Mouse (Mus musculus): ENCODE measurements around the gene Gtf2i. TPM values are rescaled to one million over a fixed set of nuclear protein-coding genes. Genes with fewer than 3 reads are reported as not detected.

Gene Gtf2i
- 66.6 TPM for polyA plus RNA-seq (2015; fragmentation: Illumina TruSeq; extraction: RNeasy Lipid Tissue Mini Kit (QIAGEN cat#74804); ENCODE audit: insufficient read depth, low replicate concordance)

DNA sequence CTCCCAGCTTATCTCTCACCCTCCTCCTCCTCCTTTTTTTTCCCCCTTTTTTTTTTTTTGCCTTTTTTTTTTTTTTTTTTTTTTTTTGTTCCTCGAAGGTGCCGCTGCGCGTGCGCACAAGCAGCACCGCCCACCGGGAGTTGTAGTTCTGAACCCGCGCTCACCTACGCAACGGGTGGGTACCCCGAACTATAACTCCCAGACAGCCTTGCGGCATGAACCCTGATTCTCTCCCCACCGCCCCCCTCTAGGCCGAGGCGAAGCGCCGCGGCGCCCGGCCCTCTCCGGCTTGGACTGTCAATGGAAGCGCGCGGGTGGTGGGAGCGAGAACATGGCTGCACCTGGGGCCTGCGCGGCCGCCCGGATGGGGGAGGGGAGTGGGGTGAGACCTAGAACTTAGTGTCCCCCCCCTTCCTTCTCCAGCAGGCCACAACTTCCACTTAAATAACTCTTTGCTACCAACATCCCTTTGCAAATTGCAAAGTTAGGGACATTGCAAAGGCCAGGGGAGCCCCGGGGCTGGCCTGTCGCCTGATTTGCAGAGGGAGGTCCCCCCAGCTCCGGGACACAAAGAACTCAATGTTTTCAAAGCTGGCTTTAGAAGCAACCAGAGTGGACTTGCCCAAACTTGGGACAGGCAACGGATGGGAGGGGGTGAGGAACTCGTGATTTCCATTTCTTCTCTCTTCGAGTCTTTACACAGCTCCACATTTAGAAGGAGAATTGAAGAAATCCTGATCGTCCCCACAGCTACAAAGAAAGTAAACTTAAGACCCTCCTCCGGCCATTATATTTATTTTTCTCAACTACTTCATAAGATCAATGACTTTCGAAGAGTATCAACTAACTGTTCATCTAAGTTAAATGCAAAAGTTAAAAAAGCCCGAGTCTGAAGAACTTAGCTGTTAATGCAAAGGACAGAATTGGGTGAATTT is at the start of gene Gtf2i:
TSS of gene Gtf2i (minus strand) at position 73 of the 935 bp plus-strand sequence.

DNA sequence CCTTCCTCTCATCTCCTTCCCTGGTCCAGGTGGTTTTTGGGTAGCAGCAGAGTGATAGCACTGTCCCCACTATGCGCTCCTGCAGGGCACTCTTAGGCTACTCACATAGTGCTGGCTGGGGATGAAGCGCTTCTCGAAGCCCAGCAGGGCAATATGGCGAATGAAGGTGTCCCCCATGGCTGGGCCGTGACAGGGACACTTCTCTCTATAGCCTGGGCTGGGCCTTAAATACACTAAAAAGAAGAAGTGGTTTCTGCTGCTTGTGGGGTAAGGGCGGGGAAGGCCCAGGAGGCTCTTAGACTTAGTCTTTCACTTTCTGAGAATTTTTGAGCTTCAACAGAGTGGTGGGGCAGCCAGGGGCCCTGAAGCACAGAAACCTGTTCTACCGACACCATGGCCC is 85.2 kb downstream of the Gtf2i start, which contains the start of gene Ncf1:
TSS of gene Ncf1 (minus strand) at position 235 of the 400 bp plus-strand sequence.

Other genes with a start within 250 kb of the Gtf2i start
- gene Castor2, start 215.0 kb downstream of the Gtf2i start, polyA plus RNA-seq (2015; fragmentation: Illumina TruSeq; extraction: RNeasy Lipid Tissue Mini Kit (QIAGEN cat#74804); ENCODE audit: insufficient read depth, low replicate concordance), result 6.8 TPM
- gene Rcc1l, start 138.0 kb downstream of the Gtf2i start, polyA plus RNA-seq (2015; fragmentation: Illumina TruSeq; extraction: RNeasy Lipid Tissue Mini Kit (QIAGEN cat#74804); ENCODE audit: insufficient read depth, low replicate concordance), result 6.5 TPM
- gene Gtf2ird2, start 130.7 kb downstream of the Gtf2i start, polyA plus RNA-seq (2015; fragmentation: Illumina TruSeq; extraction: RNeasy Lipid Tissue Mini Kit (QIAGEN cat#74804); ENCODE audit: insufficient read depth, low replicate concordance), result 8.4 TPM
- 129 TPM for gene Ncf1, start 85.1 kb downstream of the Gtf2i start, polyA plus RNA-seq (2015; fragmentation: Illumina TruSeq; extraction: RNeasy Lipid Tissue Mini Kit (QIAGEN cat#74804); ENCODE audit: insufficient read depth, low replicate concordance)
- 18.7 TPM for gene Gtf2ird1, start 142.0 kb upstream of the Gtf2i start, polyA plus RNA-seq (2015; fragmentation: Illumina TruSeq; extraction: RNeasy Lipid Tissue Mini Kit (QIAGEN cat#74804); ENCODE audit: insufficient read depth, low replicate concordance)
- 2.3 TPM for gene Clip2, start 237.7 kb upstream of the Gtf2i start, polyA plus RNA-seq (2015; fragmentation: Illumina TruSeq; extraction: RNeasy Lipid Tissue Mini Kit (QIAGEN cat#74804); ENCODE audit: insufficient read depth, low replicate concordance)
- not detected for gene Syna, start 245.4 kb upstream of the Gtf2i start, polyA plus RNA-seq (2015; fragmentation: Illumina TruSeq; extraction: RNeasy Lipid Tissue Mini Kit (QIAGEN cat#74804); ENCODE audit: insufficient read depth, low replicate concordance)